Mouse (Mus musculus) ES-Bruce4 (cell line): Measurements from ENCODE around the gene Rps6kb2.

Experiments
- CTCF ChIP-seq: IDR thresholded peaks from one replicate; pipeline ENCODE4 v1.8.1; 2011; ENCODE audit warnings: low read depth, low read length
- EP300 ChIP-seq: IDR thresholded peaks from 2 replicates; pipeline ENCODE4 v1.6.1; 2011; ENCODE audit warnings: low read depth, low read length; ENCODE audit not compliant: insufficient read depth
- POLR2A ChIP-seq: IDR thresholded peaks from one replicate; pipeline ENCODE4 v1.8.1; 2011; ENCODE audit warnings: low read length; ENCODE audit not compliant: insufficient read depth

GRCm38 (mm10) chr19:4187303-4187702 is 24.1 kb upstream of the Rps6kb2 start:
- TF ChIP-seq POLR2A (no peak), CTCF (no peak), EP300 (no peak)
